Mouse (Mus musculus): ENCODE measurements around the gene Zc3h4.

DNA sequence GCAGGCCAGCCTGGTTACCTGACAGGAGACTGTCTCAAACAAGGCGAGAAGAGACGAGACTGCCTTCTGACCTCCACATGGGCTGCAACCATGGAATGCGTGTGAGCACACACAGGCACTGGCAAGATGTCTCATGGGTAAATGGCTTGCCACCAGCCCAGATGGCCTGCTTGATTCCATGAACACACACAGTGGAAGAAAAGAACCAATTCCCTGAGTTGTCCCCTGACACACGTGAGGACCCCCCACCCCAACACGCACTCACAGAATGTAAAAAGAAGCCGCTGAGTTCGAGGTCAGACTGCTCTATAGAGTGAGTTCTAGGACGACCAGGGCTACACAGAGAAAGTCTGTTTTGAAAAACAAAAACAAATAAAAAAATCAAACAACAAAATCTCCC lies 76.9 kb downstream of the Zc3h4 start, which contains the start of gene Npas1:
- TF ChIP-seq CTCF (IDR thresholded peaks at IDR 0.05): no peak
- no peak for TF ChIP-seq EP300 (IDR thresholded peaks at IDR 0.05; ENCODE audit: insufficient read depth, low read depth, low read length)
